Mouse (Mus musculus) cerebellum, adult 2 months (tissue): ENCODE measurements around the gene Map4k2.

Experiments
- CTCF ChIP-seq: fragments of 200-500 bp; IDR thresholded peaks from 2 replicates; pipeline ENCODE4 v1.5.1; 2011; ENCODE audit warnings: low read depth, mild to moderate bottlenecking, control low read depth, low read length, moderate library complexity, borderline replicate concordance; ENCODE audit not compliant: insufficient read depth
- POLR2A ChIP-seq: fragments of 200-500 bp; IDR thresholded peaks from 2 replicates; pipeline ENCODE4 v1.6.1; 2011; ENCODE audit warnings: low read length, control low read depth, borderline replicate concordance; ENCODE audit not compliant: insufficient read depth

- TF ChIP-seq CTCF (no peak), POLR2A (no peak)
Observed at GRCm38 (mm10) chr19:6361291-6361690, 20.4 kb downstream of the Map4k2 start.
